Mouse (Mus musculus) testis, postnatal 10 days (tissue): ENCODE data around the gene P2ry6.

ENCODE experiments used
- DNase-seq: peaks from one replicate; pipeline ENCODE4 v3.0.0; 2021; ENCODE audit warnings: low spot score

P2ry6 gene

DNA sequence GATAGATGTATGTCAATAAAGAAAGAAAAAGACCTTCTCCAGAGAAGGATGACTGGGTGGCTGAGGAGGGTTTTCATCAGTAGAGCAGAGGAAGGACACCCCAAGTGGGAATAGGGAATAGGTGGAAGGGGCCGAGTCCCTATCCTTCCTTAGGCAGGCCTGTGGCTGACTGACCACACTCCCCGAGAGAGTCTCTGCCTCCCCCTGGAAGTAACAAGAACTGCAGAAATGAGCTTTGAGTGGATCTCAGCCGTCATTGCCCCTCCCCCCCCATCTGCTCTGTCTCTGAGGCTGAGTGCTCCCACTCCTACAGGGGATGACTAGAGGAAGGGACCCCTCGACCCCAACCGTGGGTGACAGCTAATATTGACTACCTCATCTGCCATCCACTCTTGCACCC lies 33.3 kb downstream of the P2ry6 start:
- DNase-seq = no peak

DNA sequence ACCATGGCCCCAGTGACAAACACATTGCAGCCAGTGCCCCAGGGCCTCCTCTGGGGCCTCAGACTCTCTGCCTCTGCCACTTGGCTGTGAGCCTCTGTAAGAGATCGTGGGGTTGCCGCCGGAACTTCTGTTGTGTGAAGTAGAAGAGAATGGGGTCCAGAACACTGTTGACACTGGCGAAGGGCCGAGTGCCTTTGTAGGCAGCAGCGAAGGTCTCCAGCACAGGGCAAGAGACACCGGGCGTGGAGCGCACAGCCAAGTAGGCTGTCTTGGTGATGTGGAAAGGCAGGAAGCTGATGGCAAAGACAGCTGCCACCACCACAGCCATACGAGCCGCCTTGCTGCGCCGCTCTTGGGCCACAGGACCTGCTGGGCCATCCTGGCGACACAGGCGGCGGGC lies 36.3 kb downstream of the P2ry6 start:
- DNase-seq = no peak

GRCm38 (mm10) chr7:100937481-100937880 lies 37.0 kb downstream of the P2ry6 start:
- no peak for DNase-seq

DNA sequence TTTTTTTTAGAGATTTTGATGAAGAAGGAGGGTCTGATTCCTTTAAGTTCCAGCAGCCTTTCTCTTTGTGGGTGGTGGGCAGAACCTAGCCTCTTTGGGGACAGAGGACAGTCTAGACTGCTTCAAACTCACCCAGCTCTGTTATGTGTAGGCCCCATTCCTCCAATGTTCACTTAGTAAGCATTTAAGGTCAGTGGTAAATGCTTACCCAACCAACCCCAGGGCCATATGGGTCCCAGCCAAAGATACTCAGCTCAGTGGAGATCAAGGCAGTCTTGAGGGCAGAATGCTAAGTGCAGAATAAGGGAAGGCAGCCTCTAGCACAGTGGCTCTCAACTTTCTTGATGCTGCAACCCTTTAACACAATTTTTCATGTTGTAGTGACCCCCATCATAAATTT lies 40.9 kb downstream of the P2ry6 start:
- DNase-seq = no peak

DNA sequence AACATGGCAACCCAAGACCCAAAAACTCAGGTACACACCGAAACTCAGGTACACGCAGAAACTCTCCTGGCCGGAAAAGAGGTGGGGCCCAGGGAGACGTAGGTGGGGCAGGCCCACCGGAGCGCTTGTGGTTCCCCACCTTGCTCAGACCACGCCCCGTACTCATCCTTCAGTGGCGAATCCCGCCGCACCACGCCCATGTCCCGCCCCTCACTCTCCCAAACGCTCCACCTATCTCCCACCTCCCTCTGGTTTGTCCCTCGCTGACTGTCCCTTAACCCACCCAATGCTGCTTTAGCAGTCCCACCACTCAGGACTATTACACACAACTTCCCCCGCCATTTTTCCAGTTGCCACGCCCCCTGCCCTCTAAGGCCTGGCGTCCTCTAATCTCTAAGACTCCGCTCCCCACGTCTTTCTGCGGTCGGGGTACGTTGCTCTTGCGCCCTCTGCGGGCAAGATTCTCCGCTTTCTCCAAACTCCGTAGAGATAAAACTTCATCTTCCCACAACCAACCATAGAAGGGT lies 41.9 kb downstream of the P2ry6 start:
- DNase-seq = peak; percentile 97

- DNase-seq = peak; percentile 82
Observed at GRCm38 (mm10) chr7:100931926-100932480, 42.4 kb downstream of the P2ry6 start, which contains the start of gene Arhgef17. Gene Arhgef17 (minus strand): TSS chr7:100932107.

DNA sequence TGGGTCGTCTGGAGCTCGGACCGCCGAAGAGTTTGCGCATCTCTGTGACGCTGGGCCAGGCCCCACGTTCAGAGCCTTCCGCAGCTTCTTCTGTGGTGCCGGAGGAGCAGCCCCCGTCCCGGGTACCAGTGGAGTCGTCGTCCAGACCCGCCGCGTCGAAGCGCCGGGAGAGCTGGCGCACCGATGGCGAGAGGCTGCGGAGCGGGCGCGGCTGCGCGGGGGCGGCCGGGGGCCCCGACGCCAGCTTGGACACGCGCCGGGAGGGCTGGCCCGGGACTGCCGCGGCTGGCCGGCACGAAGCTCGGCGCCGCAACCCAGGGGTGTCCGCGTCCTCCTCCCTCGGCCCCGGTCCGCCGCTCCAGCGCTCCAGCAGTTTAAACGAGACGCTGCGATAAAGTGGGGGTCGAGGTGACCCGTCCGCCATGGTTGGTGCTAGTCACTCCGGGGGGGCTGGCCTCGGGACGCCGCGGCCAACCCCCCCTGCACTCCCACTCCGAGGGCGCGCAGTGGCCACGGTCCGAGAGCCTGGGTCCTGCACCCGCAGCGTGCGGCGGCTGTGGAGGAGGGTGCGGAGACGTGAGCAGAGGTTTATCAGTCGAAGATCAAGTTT lies 43.0 kb downstream of the P2ry6 start:
- peak; percentile 79 for DNase-seq

DNA sequence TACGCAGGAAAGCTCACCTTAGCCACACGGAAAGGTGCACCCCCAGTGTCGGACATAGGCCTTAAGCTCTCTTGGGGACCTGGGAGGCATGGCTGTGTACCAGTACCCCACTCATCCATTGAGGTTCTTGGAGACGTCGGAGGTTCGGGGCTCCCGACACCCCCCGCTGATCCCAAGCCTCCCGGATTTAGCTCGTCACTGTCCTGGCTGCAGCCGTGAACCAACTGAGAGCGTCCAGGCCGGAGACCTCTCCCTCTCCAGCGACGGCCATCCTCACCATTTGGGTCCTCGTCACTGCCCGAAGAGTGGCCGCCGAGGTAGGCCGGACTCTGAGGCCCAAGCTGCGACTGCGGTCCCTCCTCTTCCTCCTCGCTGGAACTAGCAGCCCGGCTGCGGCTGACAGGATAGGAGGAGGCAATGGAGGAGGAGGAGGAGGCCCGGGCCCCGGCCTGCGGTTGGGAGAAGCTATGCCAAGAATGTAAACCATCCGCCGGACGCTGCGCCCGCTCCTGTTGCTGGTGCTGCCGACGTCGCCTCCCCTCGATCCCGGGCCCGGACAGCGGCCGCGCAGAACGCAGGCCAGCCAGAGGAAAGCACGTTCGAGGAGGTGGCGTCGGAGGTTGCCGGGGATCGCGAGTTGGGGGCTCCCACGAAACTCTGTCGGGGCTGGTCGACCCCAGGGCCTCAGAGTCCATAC lies 43.7 kb downstream of the P2ry6 start:
- DNase-seq = peak; percentile 74

DNA sequence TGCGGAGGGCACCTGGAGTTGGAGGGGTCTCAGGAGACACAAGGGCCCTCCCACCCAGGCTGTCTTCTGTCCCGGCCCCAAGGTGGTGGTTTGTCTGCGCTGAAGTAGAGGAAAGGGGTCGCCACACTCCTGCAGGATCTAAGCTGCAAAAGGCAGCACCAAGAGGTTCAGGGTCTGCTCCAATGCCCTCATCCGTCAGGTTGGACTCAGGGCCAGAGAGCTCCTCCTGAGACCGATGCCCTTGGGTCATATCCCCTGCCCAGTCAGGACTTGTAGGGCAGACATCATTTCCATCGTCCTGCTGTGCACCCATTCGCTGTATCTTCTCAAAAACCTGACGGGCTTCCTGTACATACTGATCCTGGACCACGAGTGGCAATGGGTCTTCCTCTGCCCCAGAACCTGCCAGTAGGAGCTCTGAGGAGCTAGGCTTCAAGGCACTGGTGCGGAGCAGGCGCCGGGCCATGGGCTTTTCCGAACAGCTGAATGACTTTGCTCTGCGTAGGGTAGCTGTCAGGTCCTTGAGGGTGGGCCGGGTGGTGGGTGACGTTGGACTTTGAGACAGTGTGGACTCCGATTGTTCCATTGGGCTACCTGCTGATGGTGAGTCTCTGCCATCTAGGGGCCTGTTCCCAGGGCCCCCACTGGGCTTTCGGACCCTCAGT lies 44.7 kb downstream of the P2ry6 start:
- DNase-seq = no peak

- no peak for DNase-seq
Observed at GRCm38 (mm10) chr7:100928456-100928855, 46.0 kb downstream of the P2ry6 start.

- DNase-seq = no peak
Observed at GRCm38 (mm10) chr7:100927287-100928000, 47.0 kb downstream of the P2ry6 start.

GRCm38 (mm10) chr7:100926311-100926923 lies 48.0 kb downstream of the P2ry6 start:
- DNase-seq = no peak

DNA sequence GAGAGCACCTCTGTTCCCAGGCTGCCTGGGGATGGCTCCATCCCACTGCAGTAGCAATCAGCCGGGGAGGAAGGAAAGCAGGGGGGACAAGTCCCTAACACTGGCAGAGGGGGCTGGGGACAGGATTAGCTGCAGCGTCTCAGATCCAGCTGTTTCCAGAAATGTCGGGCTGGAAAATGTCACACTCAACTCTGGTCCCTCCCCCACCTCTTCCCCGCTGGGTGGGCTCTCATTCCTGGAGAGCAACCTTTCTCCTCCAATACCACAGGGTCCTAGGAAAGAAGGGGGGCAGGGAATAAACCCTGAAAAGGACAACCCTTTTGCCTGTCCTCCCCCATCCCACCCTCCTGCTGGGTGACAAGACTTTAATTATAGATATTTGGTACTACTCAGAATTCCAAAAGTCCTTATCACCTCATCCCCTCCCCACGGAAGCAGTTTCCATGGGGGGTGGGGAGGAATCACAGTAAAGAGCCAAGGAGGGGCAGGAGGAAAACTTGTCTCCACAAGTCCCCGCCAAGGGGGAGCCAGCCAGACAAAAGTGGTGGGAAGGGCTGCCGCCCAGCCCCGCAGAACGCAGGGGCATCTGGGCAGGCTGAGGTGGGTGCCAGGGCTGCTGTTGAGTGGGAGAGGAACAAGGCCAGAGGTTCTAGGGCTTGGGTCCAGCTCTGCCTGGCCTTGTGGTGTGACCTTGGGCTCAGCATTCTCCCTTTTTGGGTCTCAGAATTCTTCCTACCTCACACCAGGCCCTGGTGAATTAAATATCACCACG lies 49.6 kb downstream of the P2ry6 start:
- DNase-seq = no peak

- no peak for DNase-seq
Observed at GRCm38 (mm10) chr7:100924200-100924599, 50.2 kb downstream of the P2ry6 start.

- no peak for DNase-seq
Observed at GRCm38 (mm10) chr7:100922907-100923306, 51.5 kb downstream of the P2ry6 start.

DNA sequence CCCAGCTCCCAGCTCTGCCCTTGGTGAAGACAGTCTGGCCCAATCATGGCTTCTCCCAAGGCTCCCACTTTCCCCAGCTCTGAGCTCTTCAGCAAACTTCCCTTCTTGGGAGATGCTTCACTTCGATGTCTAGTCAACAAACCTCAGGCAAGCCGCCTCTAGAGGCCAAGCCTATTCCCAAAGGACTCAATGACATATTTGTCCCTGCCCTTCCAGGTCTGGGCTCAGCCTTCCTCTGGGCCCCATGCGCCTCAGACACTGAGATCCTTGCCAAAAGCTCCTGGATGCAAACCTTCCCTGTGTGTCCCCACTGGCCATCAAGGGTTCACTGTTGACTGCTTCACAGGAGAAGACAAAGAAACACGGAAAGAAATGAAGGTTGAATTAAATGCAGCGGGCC lies 53.2 kb downstream of the P2ry6 start:
- DNase-seq = no peak

DNA sequence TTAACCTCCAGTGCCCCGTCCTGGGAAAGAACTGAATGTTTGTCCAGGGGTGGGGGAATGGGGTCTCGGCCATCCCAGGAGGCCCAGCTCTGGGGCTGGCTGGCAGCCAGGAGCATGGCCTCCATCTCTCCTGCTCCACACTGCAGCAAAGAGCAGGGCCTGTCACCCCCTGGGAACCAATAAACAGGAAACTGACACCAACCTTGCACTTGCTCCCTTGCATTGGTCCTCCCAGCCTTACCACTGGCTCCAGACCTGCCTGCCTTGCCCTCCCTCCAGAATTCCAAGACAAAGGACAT lies 54.7 kb downstream of the P2ry6 start:
- DNase-seq = peak; percentile 82

DNA sequence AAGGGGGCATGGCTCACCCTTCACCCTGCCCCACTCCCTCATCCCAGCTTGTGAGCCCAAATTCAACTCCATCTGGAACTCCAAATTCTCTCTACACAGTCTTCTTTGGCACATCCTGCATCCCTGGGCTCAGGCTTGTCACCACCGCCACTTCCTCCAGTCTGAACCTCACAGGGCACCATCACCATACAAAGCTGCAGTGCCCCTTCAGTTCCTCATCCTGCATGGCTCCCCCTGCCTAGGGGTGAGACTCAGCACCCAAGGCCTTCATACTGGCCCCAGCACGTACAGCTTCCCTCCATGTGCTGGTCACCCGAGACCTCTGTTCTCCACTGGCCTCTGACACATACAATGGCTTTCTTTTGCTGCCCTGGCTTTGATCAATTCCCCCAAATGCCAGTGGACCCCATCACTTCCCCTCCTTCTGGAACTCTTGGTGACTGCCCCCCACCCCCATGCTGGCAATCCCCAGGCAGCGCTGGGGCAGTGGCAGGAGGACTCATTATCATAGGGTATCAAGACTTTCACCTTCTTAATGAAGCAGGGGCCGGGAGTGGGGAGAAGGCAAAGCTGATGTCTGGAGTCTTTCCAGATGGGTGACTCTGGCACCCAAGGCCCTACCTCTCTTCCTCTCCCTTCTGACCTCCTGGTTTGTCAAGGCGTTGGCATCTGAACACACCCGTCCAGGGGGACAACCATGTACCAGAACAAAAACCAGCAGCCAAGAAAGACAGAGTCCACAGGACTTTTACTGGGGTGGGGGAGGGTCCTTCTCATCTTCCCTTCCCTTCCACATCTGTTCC lies 55.2 kb downstream of the P2ry6 start:
- DNase-seq = no peak

GRCm38 (mm10) chr7:100918176-100918575 lies 56.3 kb downstream of the P2ry6 start:
- peak; percentile 80 for DNase-seq

DNA sequence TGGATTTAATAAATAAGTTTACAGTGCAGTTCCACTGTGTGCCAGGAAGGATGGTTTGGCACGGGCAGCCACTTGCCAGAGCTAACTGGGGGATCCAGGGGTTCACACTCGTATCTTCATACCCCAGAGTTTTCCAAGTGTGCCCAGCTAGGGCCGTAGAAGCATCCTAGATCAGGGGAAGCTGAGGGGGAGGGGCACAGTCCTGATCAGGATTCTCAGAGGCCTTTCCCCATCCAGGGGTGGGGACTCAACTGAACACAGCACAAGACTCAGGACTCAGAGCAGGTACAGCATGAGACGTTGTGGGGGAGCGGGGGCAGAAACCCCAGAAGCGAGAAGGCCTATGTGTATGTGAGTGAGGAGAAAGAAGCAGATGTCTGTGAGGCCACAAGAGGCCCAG lies 56.7 kb downstream of the P2ry6 start:
- no peak for DNase-seq
